Mouse (Mus musculus): ENCODE data around the gene Pde8a. TPM values are rescaled to one million over a fixed set of nuclear protein-coding genes. Genes with fewer than 3 reads are reported as not detected.

The Pde8a gene
- polyA plus RNA-seq, 1 experiment from 2014 or later: 1.8 TPM

GRCm38 (mm10) chr7:81235600-81236223, 22.3 kb downstream of the Pde8a start:
- Histone ChIP-seq H3K4me2 (no peak overlapping the region), H3K4me3 (replicated peaks) (no peak overlapping the region), H3K9me3 (replicated peaks) (no peaks in the 10 kb centered on the region), H3K4me1 (replicated peaks) (peaks cover 8% of the 10 kb centered on the region), H3K27ac (replicated peaks) (no peak overlapping the region), H3K9ac (no peak overlapping the region), H3K27me3 (no peaks in the 10 kb centered on the region), H3K36me3 (replicated peaks) (no peaks in the 10 kb centered on the region)
- ATAC-seq (ENCODE audit: insufficient read depth): no peak
- 61% methylated on average over 4 of the region's 4 CpGs for WGBS (ENCODE audit: insufficient replicate concordance)

- Histone ChIP-seq H3K27ac (replicated peaks) (no peak overlapping the region), H3K36me3 (replicated peaks) (no peaks in the 10 kb centered on the region), H3K4me1 (replicated peaks) (peaks cover 4% of the 10 kb centered on the region; the same call in 1 of the 2 replicates), H3K9me3 (replicated peaks) (no peaks in the 10 kb centered on the region), H3K9ac (no peak overlapping the region), H3K4me3 (replicated peaks) (no peak overlapping the region), H3K4me2 (no peak overlapping the region), H3K27me3 (no peaks in the 10 kb centered on the region)
- 28% methylated on average over 5 of the region's 5 CpGs for WGBS (ENCODE audit: insufficient replicate concordance)
- ATAC-seq (ENCODE audit: insufficient read depth): no peak
Measured at GRCm38 (mm10) chr7:81243361-81243760, 30.0 kb downstream of the Pde8a start.

- H3K9me3 ChIP-seq (replicated peaks): no peaks in the 10 kb centered on the region
- peak; percentile 54; the same call in 1 of the 2 replicates for ATAC-seq (ENCODE audit: insufficient read depth)
- H3K4me2 ChIP-seq: peak overlapping the region; percentile 2; the same call in 1 of the 2 replicates
- H3K27ac ChIP-seq (replicated peaks): peak overlapping the region; percentile 65
- 51% methylated on average over 3 of the region's 3 CpGs for WGBS (ENCODE audit: insufficient replicate concordance)
- H3K27me3 ChIP-seq: no peaks in the 10 kb centered on the region
- no peak overlapping the region for H3K4me3 ChIP-seq (replicated peaks)
- H3K36me3 ChIP-seq (replicated peaks): no peaks in the 10 kb centered on the region
- H3K4me1 ChIP-seq (replicated peaks): peaks cover 2% of the 10 kb centered on the region; the same call in 1 of the 2 replicates
- H3K9ac ChIP-seq: no peak overlapping the region
Measured at GRCm38 (mm10) chr7:81249854-81250279, 36.5 kb downstream of the Pde8a start.

- H3K27me3 ChIP-seq: no peaks in the 10 kb centered on the region
- 49% methylated on average over 6 of the region's 6 CpGs for WGBS (ENCODE audit: insufficient replicate concordance)
- no peak for ATAC-seq (ENCODE audit: insufficient read depth)
- H3K9ac ChIP-seq: no peak overlapping the region
- no peak overlapping the region for H3K4me2 ChIP-seq
- H3K4me1 ChIP-seq (replicated peaks): peaks cover 2% of the 10 kb centered on the region; the same call in 1 of the 2 replicates
- H3K4me3 ChIP-seq (replicated peaks): no peak overlapping the region
- no peak overlapping the region for H3K27ac ChIP-seq (replicated peaks)
- no peaks in the 10 kb centered on the region for H3K36me3 ChIP-seq (replicated peaks)
- no peaks in the 10 kb centered on the region for H3K9me3 ChIP-seq (replicated peaks)
Measured at GRCm38 (mm10) chr7:81250601-81251000, 37.2 kb downstream of the Pde8a start.

GRCm38 (mm10) chr7:81251521-81251920, 38.1 kb downstream of the Pde8a start:
- H3K27me3 ChIP-seq: no peaks in the 10 kb centered on the region
- H3K9ac ChIP-seq: no peak overlapping the region
- 64% methylated on average over 2 of the region's 2 CpGs for WGBS (ENCODE audit: insufficient replicate concordance)
- no peak overlapping the region for H3K4me2 ChIP-seq
- no peak for ATAC-seq (ENCODE audit: insufficient read depth)
- H3K4me1 ChIP-seq (replicated peaks): peaks cover 2% of the 10 kb centered on the region; the same call in 1 of the 2 replicates
- H3K27ac ChIP-seq (replicated peaks): no peak overlapping the region
- no peaks in the 10 kb centered on the region for H3K36me3 ChIP-seq (replicated peaks)
- H3K9me3 ChIP-seq (replicated peaks): no peaks in the 10 kb centered on the region
- no peak overlapping the region for H3K4me3 ChIP-seq (replicated peaks)

GRCm38 (mm10) chr7:81253317-81253716, 39.9 kb downstream of the Pde8a start:
- H3K36me3 ChIP-seq (replicated peaks): no peaks in the 10 kb centered on the region
- H3K4me2 ChIP-seq: 0 out of 2 replicates have a peak overlapping the region, but pooled peaks have one; percentile 18
- H3K9me3 ChIP-seq (replicated peaks): no peaks in the 10 kb centered on the region
- no peak for ATAC-seq (ENCODE audit: insufficient read depth)
- no peak overlapping the region for H3K4me3 ChIP-seq (replicated peaks)
- peaks cover 2% of the 10 kb centered on the region; the same call in 1 of the 2 replicates for H3K4me1 ChIP-seq (replicated peaks)
- H3K27ac ChIP-seq (replicated peaks): peak overlapping the region; percentile 14; the same call in 1 of the 2 replicates
- no peak overlapping the region for H3K9ac ChIP-seq
- 52% methylated on average over 11 of the region's 11 CpGs for WGBS (ENCODE audit: insufficient replicate concordance)
- H3K27me3 ChIP-seq: no peaks in the 10 kb centered on the region

- H3K4me3 ChIP-seq (replicated peaks): no peak overlapping the region
- H3K27me3 ChIP-seq: no peaks in the 10 kb centered on the region
- H3K9ac ChIP-seq: no peak overlapping the region
- no peak for ATAC-seq (ENCODE audit: insufficient read depth)
- no peaks in the 10 kb centered on the region for H3K36me3 ChIP-seq (replicated peaks)
- H3K9me3 ChIP-seq (replicated peaks): no peaks in the 10 kb centered on the region
- no peak overlapping the region for H3K4me2 ChIP-seq
- peaks cover 2% of the 10 kb centered on the region; the same call in 1 of the 2 replicates for H3K4me1 ChIP-seq (replicated peaks)
- H3K27ac ChIP-seq (replicated peaks): no peak overlapping the region
Measured at GRCm38 (mm10) chr7:81254579-81254978, 41.2 kb downstream of the Pde8a start.

GRCm38 (mm10) chr7:81255456-81255855, 42.1 kb downstream of the Pde8a start:
- ATAC-seq (ENCODE audit: insufficient read depth): no peak
- H3K4me2 ChIP-seq: no peak overlapping the region
- H3K27ac ChIP-seq (replicated peaks): no peak overlapping the region
- H3K36me3 ChIP-seq (replicated peaks): no peaks in the 10 kb centered on the region
- H3K4me1 ChIP-seq (replicated peaks): 0 out of 2 replicates have a peak, but pooled peaks cover 2% of the 10 kb centered on the region
- WGBS (ENCODE audit: insufficient replicate concordance): 62% methylated on average over 3 of the region's 3 CpGs
- H3K27me3 ChIP-seq: no peaks in the 10 kb centered on the region
- no peak overlapping the region for H3K4me3 ChIP-seq (replicated peaks)
- no peaks in the 10 kb centered on the region for H3K9me3 ChIP-seq (replicated peaks)
- no peak overlapping the region for H3K9ac ChIP-seq

GRCm38 (mm10) chr7:81256773-81257172, 43.4 kb downstream of the Pde8a start:
- H3K4me2 ChIP-seq: no peak overlapping the region
- WGBS (ENCODE audit: insufficient replicate concordance): 60% methylated on average over 3 of the region's 3 CpGs
- no peaks in the 10 kb centered on the region for H3K36me3 ChIP-seq (replicated peaks)
- 0 out of 2 replicates have a peak, but pooled peaks cover 2% of the 10 kb centered on the region for H3K4me1 ChIP-seq (replicated peaks)
- no peaks in the 10 kb centered on the region for H3K27me3 ChIP-seq
- ATAC-seq (ENCODE audit: insufficient read depth): no peak
- H3K27ac ChIP-seq (replicated peaks): no peak overlapping the region
- no peaks in the 10 kb centered on the region for H3K9me3 ChIP-seq (replicated peaks)
- no peak overlapping the region for H3K9ac ChIP-seq
- H3K4me3 ChIP-seq (replicated peaks): no peak overlapping the region

- no peaks in the 10 kb centered on the region for H3K9me3 ChIP-seq (replicated peaks)
- WGBS (ENCODE audit: insufficient replicate concordance): 41% methylated on average over 7 of the region's 7 CpGs
- no peaks in the 10 kb centered on the region for H3K4me1 ChIP-seq (replicated peaks)
- no peak overlapping the region for H3K4me2 ChIP-seq
- no peak overlapping the region for H3K9ac ChIP-seq
- no peak for ATAC-seq (ENCODE audit: insufficient read depth)
- no peaks in the 10 kb centered on the region for H3K36me3 ChIP-seq (replicated peaks)
- H3K4me3 ChIP-seq (replicated peaks): no peak overlapping the region
- H3K27me3 ChIP-seq: no peaks in the 10 kb centered on the region
- H3K27ac ChIP-seq (replicated peaks): no peak overlapping the region
Measured at GRCm38 (mm10) chr7:81261548-81261947, 48.2 kb downstream of the Pde8a start.

- Histone ChIP-seq H3K27ac (replicated peaks) (no peak overlapping the region), H3K4me1 (replicated peaks) (no peaks in the 10 kb centered on the region), H3K9me3 (replicated peaks) (no peaks in the 10 kb centered on the region), H3K27me3 (no peaks in the 10 kb centered on the region), H3K36me3 (replicated peaks) (no peaks in the 10 kb centered on the region), H3K4me2 (no peak overlapping the region), H3K9ac (no peak overlapping the region), H3K4me3 (replicated peaks) (no peak overlapping the region)
- ATAC-seq (ENCODE audit: insufficient read depth): no peak
- 51% methylated on average over 3 of the region's 3 CpGs for WGBS (ENCODE audit: insufficient replicate concordance)
Measured at GRCm38 (mm10) chr7:81272908-81273307, 59.5 kb downstream of the Pde8a start.

GRCm38 (mm10) chr7:81278966-81279365, 65.6 kb downstream of the Pde8a start:
- Histone ChIP-seq H3K27ac (replicated peaks) (no peak overlapping the region), H3K4me1 (replicated peaks) (no peaks in the 10 kb centered on the region), H3K27me3 (no peaks in the 10 kb centered on the region), H3K4me3 (replicated peaks) (no peak overlapping the region), H3K4me2 (no peak overlapping the region), H3K9ac (no peak overlapping the region), H3K36me3 (replicated peaks) (no peaks in the 10 kb centered on the region), H3K9me3 (replicated peaks) (no peaks in the 10 kb centered on the region)
- no peak for ATAC-seq (ENCODE audit: insufficient read depth)
- 47% methylated on average over 6 of the region's 6 CpGs for WGBS (ENCODE audit: insufficient replicate concordance)

Data from liver, embryonic 15.5 days (tissue).